Mouse (Mus musculus) spleen, postnatal 36 days (tissue): ENCODE results near the gene H2-T24.
A peak's percentile ranks its signal among the peaks of the same experiment; 100 is the strongest.
"Not testable (repeated sequence)": the region's sequence is repeated elsewhere in the genome, so short reads cannot be mapped to it uniquely, and the experiment has no call there.

Experiments
- DNase-seq, 2 experiments: peaks; one replicate each; pipeline ENCODE4 v3.0.0; 2022; ENCODE audit warnings: low spot score in 2 of 2, mixed read lengths in 1 of 2

The H2-T24 gene

DNA sequence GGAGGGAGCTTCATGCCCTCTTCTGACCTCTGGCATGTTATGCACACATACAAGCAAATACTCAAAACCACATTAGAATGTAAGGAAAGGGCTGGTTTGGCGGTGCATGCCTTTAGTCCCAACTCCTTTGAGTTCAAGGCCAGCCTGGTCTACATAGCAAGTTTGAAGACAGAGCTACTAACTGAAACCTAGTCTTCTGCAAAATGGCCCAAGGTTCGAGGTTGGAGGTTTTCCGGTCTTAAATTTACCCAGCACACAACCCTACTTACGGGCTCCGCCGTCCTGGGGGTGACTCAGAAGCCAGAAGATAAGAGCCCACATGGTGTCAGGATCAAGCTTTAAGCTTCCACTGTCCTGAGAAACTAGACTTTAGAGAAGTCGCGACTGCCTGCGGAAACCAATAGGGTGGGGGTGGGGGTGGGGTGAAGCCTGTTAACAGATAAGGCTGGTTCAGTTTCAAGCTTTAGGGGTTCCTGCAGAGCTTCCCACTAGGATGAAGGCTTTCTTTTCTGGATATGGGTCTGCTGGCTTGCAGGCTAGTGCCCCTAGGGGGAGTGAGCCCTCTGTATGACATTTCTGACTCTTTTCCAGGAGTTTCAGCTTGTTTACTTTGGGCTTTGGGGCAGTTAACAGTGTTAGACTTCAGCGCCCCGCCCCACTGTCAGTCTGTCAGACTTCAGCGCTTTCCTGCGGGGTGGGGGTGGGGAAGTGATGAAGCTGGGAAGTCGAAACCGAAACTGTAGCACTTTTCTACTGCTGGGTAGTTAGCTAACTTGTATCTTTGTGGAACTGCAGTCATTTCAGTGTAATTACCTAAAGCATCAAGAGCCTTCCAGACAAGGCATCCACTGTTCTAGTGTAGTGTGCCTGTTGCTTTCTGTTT, at the start of gene H2-T24:
H2-T24 (minus strand) TSS at position 370 of the 883 bp plus-strand sequence.
- DNase-seq, result peak; percentile 86 to 89

DNA sequence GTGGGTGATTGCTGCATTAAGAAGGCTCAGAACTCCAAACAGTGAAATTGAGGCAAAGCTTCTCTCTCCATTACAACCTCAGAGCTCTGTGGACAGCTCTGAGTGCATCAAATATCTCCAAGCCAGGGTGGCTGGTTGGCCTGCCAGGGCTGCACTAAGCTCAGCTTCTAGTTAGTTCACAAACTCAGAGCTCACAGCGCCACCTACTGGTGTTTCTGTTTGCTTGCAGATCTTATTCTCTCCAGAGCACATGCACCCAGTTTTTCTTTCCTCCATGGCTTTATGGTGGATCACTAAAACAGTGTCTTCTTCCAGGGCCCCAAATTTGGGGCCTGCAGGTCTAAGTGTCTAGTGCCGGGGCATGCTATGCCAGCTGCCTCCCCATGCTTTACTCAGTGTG, 40.5 kb upstream of the H2-T24 start:
- DNase-seq, result peak; percentile 81 to 87

DNA sequence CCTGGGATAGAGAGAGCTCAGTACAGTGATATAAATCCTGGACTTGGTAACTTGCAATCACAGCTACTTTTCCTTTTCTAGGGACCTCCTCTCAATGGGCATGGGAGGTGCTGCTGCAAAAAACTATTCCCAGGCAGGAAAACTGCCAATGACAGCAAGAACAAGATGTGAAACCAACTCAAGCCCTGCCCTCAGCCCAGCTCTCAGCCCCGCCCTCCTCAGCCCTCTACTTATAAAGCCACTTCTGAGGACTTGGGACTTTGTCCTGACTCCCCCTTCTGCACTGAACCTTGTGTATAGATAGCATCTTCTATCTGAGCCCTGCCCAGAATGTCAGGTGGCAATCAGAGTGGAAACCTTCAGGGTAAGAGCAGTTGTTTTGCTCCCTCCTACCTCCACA, 38.0 kb upstream of the H2-T24 start, which contains the start of gene Gm11127:
Gm11127 (minus strand) TSS at position 10 of the 400 bp plus-strand sequence.
- not testable (repeated sequence) for DNase-seq

DNA sequence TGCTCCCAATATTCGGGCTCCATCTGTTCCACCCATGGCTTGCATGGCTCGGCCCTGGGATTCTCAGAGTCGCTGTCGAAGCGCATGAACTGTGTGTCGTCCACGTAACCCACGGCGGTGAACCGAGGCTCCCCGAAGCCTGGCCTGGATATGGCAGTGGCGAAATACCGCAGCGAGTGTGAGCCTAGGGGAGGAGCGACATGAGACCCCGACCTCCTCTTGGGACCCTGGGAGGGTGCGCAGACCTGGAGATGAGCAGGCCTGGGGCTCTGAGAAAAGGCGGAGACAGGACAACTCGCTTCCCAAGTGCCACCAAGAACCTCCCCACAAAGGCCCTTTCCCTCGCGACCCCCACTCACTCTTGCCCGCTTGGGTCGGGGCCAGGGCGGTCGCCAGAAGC, 37.6 kb upstream of the H2-T24 start:
- DNase-seq, result not testable (repeated sequence)

DNA sequence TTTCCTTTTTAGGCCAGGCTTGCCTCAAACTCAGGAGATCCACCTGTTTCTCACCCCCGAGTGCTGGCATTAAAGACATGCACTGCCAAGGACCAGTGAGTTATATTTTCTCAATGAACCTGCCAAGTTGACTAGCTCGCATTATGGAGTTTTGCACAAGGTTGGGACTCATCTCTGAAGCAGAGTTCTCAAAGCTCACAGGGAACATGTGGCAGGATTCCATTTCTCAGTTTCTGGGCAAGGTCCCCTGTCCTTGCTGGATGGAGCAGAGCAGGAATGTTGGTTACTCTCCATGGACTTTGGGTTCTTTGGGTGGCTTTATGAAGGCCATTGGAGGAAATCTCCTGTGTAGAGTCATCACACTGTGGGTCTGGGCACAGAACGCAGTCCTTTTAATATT, 22.9 kb upstream of the H2-T24 start:
- DNase-seq, result no peak

DNA sequence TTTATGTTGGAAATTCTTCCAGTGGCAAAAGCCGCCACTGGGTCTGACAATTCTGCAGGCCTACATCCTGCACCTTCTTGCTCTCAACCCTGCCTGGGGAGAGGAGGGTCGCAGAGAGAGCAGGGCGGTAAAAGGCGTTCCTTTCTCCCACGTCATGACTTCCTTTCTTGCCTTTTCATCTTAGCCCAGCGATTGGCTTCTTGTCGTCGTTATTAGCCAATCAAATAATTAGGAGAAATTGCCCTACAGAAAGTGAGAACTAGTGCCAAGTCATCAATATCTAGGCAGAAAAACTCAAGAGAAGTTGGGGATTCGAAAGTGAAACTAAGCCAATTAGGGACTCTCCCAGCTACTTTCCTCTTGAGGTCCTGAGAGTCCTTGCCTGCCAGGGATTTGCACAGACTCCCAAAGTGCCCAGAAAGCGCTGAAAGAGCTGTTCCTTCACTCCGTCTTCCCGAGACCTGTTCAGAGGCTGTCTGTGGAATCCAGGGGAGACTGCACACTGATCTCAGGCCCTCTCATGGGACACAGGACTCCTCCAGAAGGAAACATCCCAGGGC, 22.3 kb upstream of the H2-T24 start, which contains the start of the genes H2-T22 and Gm6034:
H2-T22 (minus strand) TSS at position 138 of the 560 bp plus-strand sequence.
Gm6034 (plus strand) TSS at position 352 of the 560 bp plus-strand sequence.
- DNase-seq, result peak; percentile 90 to 94

DNA sequence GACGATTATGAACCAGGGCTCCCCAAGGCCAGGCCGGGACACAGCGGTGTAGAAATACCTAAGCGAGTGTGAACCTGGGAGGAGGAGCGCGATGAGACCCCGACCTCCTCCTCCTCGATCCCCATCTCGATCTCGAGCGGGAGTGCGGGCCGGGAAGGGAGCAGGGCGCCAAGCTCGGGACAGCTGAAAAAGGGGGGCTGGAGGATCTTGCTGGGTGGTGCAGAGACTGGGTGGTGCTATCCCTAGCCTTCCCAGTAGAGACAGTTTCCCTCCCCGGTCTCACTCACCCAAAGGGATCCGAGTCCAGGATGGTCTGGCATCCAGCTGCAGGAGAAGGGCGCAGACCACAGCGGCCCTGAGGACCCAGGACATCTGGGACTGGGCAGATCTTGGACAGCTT, 21.7 kb upstream of the H2-T24 start:
- DNase-seq, result not testable (repeated sequence)

DNA sequence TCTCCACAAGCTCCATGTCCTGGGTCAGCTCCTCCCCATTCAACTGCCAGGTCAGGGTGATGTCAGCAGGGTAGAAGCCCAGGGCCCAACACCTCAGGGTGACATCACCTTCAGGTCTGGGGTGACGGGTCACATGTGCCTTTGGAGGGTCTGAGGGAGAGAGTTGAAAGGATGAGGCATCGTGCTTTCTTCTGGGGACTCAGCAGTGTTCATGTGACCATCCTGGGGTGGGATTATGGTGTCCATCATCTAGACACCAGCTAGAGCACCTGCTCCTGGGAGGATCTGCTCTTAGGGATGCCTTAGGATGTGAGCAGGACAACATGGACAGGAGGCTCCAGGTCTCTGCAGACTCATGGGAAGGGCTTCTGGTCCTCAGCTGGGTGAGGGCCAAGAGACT, 20.2 kb upstream of the H2-T24 start:
- not testable (repeated sequence) for DNase-seq

DNA sequence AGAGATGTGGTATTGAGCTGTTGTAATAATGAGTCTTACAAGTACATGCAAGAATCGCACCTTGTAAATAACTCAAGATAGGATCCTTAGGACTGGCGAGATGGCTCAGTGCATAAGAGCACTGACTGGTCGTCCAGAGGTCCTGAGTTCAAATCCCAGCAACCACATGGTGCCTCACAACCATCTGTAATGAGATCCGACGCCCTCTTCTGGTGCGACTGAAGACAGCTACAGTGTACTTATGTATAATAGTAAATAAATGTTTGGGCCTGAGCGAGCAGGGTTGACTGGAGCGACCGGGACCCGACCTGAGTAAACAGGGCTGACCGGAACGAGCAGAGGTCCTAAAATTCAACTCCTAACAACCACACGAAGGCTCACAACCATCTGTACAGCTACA, 15.8 kb upstream of the H2-T24 start:
- not testable (repeated sequence) for DNase-seq

DNA sequence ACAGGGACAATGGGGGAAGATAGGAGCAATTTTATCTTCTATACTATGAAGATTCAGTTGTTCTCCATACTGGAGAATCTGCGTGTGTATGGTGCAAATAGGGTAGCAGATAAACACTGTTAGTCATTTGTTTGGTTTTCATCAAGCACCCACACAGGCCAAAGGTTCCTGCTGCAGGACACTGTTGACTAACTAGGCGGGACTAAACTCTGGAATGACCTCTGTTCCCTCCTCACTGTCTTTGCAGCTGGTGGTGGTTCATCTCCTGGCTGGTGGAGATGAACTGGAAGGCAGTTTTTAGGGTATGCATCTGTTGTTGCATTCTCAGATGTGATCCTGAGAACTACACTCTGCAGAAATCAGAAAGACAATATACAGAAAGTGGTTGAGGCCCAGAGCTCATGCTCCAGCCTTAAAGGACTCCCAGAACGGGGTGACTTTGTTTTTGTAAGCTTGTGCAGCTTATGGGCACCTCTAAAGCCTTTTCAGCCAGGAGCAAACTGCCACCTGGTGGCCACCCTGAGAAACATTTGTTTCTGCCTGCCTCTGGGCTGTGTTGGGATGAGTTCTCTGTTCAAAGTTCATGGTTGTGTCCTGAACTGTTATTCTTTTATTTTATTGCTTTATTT, 14.8 kb upstream of the H2-T24 start:
- DNase-seq, result peak; percentile 70 to 72

DNA sequence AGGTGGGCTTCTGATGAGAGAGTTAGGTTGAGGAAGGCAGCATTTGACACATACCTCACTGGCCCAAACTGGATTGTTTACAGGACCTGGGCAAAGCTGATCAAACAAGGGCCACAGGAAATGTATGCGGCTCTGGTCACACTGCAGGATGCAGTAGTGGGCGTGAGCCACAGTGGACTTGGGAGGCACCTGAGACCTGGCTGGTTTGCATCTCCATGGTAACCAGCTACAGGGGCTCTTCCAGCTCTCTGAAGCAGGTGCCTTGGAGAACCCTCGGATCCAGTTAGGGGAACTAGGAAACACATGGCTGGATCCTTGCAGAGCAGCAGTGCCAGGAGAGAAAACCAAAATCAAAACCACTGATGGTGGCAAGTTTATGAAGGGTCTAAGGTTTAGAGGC, 14.2 kb upstream of the H2-T24 start:
- DNase-seq, result not testable (repeated sequence)

DNA sequence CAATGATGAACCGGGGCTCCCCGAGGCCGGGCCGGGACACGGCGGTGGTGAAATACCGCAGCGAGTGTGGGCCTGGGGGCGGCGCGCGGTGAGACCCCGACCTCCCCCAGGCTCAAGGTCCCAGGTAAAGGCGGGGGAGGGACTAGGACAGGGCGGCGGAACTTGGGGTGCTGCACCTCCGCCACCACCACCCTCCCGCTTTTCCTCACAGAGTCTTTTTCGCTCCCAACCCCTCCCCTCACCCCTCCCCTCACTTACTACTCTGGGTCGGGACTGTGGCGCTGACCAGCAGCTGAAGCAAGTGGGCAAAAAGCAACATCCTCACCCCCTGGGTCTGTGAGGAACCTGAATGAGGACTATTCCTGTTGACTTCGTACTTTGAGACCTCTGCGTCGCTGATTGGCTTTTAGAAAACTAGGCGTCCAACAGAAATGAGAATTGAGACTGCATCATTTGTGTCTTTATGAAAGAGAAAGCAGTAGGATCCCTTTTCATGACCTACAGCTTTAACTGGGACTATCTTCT, 12.1 kb upstream of the H2-T24 start, which contains the start of gene H2-T23:
H2-T23 (minus strand) TSS at position 505 of the 525 bp plus-strand sequence.
- peak; percentile 83 to 89 for DNase-seq

DNA sequence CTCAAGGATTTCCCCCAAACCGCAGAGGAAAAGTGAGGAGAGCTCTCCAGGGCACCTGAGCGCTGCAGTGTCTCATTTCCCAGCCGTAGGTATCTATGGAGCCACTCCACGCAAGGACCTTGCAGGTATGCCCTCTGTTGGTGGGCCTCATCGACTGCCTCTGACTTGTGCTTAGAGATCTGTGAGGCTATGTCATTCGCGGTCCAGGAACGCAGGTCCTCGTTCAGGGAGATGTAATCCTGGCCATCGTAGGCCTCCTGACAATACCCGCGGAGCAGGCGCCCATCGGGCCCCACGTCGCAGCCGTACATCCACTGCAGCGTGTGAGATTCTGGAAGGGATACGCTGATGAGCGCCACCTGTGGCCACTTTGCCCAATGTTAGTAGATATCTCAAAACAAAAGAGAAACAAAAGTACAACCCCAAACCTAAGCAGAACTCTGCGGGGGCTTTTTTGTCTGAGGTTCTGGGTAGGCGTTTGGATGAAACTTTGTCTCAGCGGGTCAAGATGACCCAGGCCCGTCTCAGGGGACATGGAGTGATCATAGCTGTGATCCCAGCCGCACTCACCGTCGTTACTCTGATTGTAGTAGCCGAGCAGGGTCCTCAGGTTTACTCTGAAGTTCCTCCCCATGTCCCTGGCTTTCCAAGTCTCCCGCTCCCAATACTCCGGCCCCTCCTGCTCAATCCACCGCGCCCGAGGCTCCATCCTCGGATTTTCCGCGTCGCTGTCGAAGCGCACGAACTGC, 11.4 kb upstream of the H2-T24 start:
- DNase-seq, result peak; percentile 61 to 73

DNA sequence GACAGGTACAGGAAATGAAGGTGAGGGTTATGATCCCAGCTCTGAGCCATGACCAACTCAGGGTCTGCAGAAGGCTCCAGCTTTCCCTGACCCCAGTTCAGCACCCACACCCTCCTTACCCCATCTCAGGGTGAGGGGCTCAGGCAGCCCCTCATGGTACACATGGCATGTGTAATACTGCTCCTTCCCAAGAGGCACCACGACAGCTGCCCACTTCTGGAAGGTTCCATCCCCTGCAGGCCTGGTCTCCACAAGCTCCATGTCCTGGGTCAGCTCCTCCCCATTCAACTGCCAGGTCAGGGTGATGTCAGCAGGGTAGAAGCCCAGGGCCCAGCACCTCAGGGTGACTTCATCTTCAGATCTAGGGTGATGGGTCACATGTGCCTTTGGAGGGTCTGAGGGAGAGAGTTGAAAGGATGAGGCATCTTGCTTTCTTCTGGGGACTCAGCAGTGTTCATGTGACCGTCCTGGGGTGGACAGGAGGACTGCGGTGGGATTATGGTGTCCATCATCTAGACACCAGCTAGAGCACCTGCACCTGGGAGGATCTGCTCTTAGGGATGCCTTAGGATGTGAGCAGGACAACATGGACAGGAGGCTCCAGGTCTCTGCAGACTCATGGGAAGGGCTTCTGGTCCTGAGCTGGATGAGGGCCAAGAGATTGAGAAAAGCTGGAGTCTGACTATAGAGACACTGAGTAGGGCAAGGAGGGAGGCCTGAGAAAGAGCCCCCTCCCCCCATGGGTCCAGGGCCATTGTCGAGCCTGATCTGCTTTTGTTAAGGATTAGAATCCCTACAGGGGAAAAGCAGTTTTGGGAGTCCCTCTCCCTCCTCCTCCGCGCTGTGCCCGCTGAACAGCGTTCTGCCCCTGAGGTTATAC, 10.6 kb upstream of the H2-T24 start:
- not testable (repeated sequence) for DNase-seq

DNA sequence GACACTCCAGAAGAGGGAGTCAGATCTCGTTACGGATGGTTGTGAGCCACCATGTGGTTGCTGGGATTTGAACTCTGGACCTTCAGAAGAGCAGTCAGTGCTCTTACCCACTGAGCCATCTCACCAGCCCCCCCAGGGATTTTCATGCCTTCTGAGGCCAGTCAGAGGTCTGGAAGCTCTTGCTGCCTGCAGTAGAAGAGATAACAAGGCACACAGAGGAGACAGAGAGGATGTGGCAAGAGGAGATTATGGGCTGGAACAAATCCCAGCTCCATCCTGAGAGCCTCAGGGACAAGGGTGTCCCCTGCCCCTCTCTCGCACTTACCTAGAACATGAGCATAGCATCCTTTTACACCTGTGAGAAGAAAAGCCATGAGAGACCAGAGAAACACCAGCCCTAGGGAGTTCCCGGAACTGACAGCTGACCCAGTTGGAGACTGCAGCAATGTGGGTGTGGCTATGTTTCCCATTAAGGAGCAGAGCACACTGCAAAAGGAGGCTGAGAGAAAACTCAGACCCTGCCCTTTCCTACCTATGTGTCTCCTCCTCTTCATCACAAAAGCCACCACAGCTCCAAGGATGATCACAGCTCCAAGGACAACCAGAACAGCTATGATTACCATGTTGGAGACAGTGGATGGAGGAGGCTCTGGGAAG, 9.8 kb upstream of the H2-T24 start:
- peak in 1 of 2 experiments; percentile 59 for DNase-seq

DNA sequence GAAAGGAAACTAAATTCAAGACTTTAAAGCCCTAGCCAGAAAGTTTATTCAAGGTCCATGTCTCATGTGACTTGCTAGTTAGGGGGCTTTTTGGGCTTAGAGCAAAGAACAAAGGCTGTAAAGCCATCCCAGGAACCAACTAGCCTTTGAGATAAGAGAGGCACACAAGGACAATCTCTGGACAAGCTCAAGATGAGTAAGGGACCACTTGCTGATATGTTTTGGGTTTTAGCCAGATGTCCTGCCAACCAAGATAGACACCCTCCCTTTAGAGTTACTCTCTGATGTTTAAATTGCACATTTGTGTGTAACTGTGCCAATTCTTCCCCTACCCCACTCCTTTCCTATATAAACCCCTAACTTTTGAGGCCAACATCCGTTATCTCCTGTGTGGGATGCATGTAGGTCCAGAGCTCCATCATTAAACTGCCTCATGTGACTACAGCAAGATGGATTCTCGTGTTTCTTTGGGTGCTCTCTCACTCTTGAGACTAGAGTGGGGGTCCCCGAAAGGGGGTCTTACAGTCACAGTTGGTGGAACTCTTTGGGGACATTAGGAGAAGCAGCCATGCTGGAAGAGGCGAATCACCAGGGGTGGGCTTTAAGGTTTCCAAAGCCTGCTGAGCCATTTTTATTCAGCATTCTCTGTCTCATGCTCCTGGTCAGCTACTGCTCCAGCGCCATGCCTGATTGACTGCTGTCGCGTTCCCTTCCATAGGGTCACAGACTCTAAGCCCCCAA, 8.7 kb upstream of the H2-T24 start:
- DNase-seq, result no peak

DNA sequence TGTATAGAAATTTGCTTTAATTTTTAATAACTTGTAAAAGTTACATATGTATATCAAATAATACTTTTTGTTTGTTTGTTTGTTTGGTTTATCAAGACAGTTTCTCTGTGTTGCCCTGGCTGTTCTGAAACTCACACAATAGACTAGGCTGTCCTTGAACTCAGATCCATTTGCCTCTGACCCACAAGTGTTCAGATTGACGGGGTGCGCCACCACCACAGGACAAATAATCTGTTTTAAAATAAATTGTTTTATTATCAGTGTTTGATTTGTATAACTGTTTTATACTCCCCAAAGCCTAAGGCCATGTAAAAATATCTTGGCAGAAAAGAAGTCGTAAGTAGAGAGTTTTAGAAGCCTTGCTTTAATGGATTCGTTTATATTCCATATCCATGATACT, 7.3 kb upstream of the H2-T24 start:
- DNase-seq, result no peak

DNA sequence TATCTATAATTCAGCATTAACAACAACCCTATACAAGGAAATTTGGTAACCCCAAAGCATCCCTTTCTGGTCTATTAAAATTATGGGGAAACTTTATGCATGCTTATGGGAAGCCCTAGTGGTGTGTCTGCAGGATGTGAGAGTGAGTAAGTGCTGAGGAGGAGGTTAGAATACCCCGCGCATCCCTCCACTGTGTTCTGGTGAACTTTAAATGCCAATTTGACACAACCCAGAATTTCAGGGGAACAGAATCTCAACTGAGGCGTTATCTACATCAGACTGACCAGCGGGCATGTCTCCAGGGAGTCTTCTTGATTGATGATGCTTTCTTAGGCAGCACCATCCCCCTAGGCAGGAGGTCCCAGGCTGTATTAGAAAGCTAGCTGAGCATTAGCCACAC, 5.5 kb upstream of the H2-T24 start:
- DNase-seq, result no peak

DNA sequence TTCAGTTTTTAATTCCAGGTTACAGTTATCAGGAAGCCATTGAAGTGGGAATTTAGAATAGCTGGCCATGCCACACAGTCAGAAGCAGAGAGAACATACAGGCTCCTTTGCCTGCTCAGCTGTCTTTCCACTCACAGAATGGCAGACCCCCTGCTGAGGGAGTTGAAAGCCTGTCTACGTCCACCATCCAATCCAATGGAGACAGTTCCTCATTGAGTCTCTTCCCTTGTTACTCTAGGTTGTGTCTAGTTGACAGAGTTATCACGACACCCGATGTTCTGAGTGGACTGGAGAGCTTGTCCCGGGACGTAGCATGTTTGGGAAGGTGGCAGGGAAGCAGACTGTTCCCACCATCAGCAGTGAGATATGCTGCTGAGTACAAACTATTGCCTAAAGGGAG, 4.8 kb upstream of the H2-T24 start:
- no peak for DNase-seq
